Mouse (Mus musculus) stomach, embryonic 16.5 days (tissue): ENCODE results near the gene Zfp563. TPM values are rescaled to one million over a fixed set of nuclear protein-coding genes. Genes with fewer than 3 reads are reported as not detected.

Experiments
- ATAC-seq: fragments of 200-750 bp; cut with Nextera tagmentation; 2 replicates; pipeline ENCODE4 v1.8.0; 2017; ENCODE audit warnings: moderate number of reproducible peaks, moderate TSS enrichment; ENCODE audit not compliant: insufficient read depth, low FRiP score
- H3K27ac ChIP-seq: fragments of 300-500 bp; sonication (generic); 2 replicates; pipeline ENCODE4 v1.5.1; 2014; ENCODE audit warnings: low read length
- H3K27me3 ChIP-seq: fragments of 300-500 bp; sonication (generic); 2 replicates; pipeline ENCODE4 v1.6.1; 2014; ENCODE audit warnings: low read length, control low read depth, mixed read lengths; ENCODE audit not compliant: control insufficient read depth, insufficient read depth
- H3K36me3 ChIP-seq: fragments of 300-500 bp; sonication (generic); 2 replicates; pipeline ENCODE4 v1.6.1; 2014; ENCODE audit warnings: low read length; ENCODE audit not compliant: control insufficient read depth, insufficient read depth
- H3K4me1 ChIP-seq: fragments of 300-500 bp; sonication (generic); 2 replicates; pipeline ENCODE4 v1.6.1; 2014; ENCODE audit warnings: low read length, control low read depth, mixed read lengths; ENCODE audit not compliant: control insufficient read depth, insufficient read depth
- H3K4me2 ChIP-seq: fragments of 300-500 bp; sonication (generic); 2 replicates; pipeline ENCODE4 v1.6.1; 2014; ENCODE audit warnings: low read depth, low read length, mixed read lengths
- H3K4me3 ChIP-seq: fragments of 300-500 bp; sonication (generic); replicated peaks from 2 replicates; pipeline ENCODE4 v1.5.1; 2014; ENCODE audit warnings: mild to moderate bottlenecking, low read length
- H3K9ac ChIP-seq: fragments of 300-500 bp; sonication (generic); 2 replicates; pipeline ENCODE4 v1.6.1; 2014; ENCODE audit warnings: low read length
- H3K9me3 ChIP-seq: fragments of 300-500 bp; sonication (generic); replicated peaks from 2 replicates; pipeline ENCODE4 v1.6.1; 2016; ENCODE audit warnings: low read length, control low read depth; ENCODE audit not compliant: control insufficient read depth
- WGBS: fragments of 180-500 bp; shearing (Covaris S2); extraction: QIAGEN DNeasy Blood & Tissue Kit; methylation state at CpG from one replicate; pipeline ENCODE4 v1.1.7; 2014; 5-methylcytosine and 5-hydroxymethylcytosine counted together
- polyA plus RNA-seq: library from polyadenylated mRNA; unstranded; fragments of >200 nt; fragmentation: Nextera tagmentation; extraction: Ambion mirVana; gene quantifications from 2 replicates; pipeline ENCODE4 v1.2.1, GENCODE M21; 2015

Gene Zfp563
- polyA plus RNA-seq, 1 experiment from 2014 or later = 7.9 TPM

- Histone ChIP-seq H3K4me1 (no peaks in the 10 kb centered on the region), H3K9me3 (no peaks in the 10 kb centered on the region), H3K27ac (no peak within 1 kb of the TSS), H3K4me2 (no peak within 1 kb of the TSS), H3K27me3 (no peaks in the 10 kb centered on the region), H3K9ac (no peak within 1 kb of the TSS), H3K4me3 (no peak within 1 kb of the TSS), H3K36me3 (no peaks in the 10 kb centered on the region)
- no peak for ATAC-seq
- WGBS = 74% methylated on average over 18 of the region's 18 CpGs
Measured at GRCm38 (mm10) chr17:33139261-33139820, 50.2 kb downstream of the Zfp563 start, which contains the start of gene Morc2b. Gene Morc2b (minus strand): TSS chr17:33139683.

Other genes with a start within 250 kb of the Zfp563 start
- 5.8 and 6.7 TPM in 2 replicates for gene Zfp870, start 197.7 kb upstream of the Zfp563 start, polyA plus RNA-seq
- 0.41 and 1.0 TPM in 2 replicates for gene Cyp4f14, start 172.0 kb upstream of the Zfp563 start, polyA plus RNA-seq
- 18.3 and 20.4 TPM in 2 replicates for gene Cyp4f13, start 141.9 kb upstream of the Zfp563 start, polyA plus RNA-seq
- gene Zfp472, start 123.5 kb upstream of the Zfp563 start, polyA plus RNA-seq = 10.6 and 11.7 TPM in 2 replicates
- 11.1 and 11.8 TPM in 2 replicates for gene Zfp952, start 96.2 kb upstream of the Zfp563 start, polyA plus RNA-seq
- gene Zfp763, start 55.9 kb upstream of the Zfp563 start, polyA plus RNA-seq = 10.5 and 10.9 TPM in 2 replicates
- not detected in 2 replicates for gene 4921501E09Rik, start 21.3 kb upstream of the Zfp563 start, polyA plus RNA-seq
- not detected in 2 replicates for gene Morc2b, start 50.4 kb downstream of the Zfp563 start, polyA plus RNA-seq
- gene Olfr55, start 79.1 kb downstream of the Zfp563 start, polyA plus RNA-seq = not detected in 2 replicates
- gene Olfr239, start 102.0 kb downstream of the Zfp563 start, polyA plus RNA-seq = not detected in 2 replicates
- not detected in 2 replicates for gene Olfr1564, start 132.4 kb downstream of the Zfp563 start, polyA plus RNA-seq
- gene Zfp955a, start 165.8 kb downstream of the Zfp563 start, polyA plus RNA-seq = 15.3 and 15.9 TPM in 2 replicates
- gene Olfr63, start 175.4 kb downstream of the Zfp563 start, polyA plus RNA-seq = 0.01 TPM in 1 of 2 replicates, not detected in the other
- gene Zfp955b, start 200.2 kb downstream of the Zfp563 start, polyA plus RNA-seq = 10.9 and 11.9 TPM in 2 replicates